Mouse (Mus musculus) testis, adult 2 months (tissue): ENCODE results near the gene Timm23.

Source experiments
- CTCF ChIP-seq: fragments of 200-500 bp; IDR thresholded peaks from 2 replicates; pipeline ENCODE4 v1.5.1; 2012; ENCODE audit warnings: low read depth, mild to moderate bottlenecking, inconsistent platforms, low read length, moderate library complexity; ENCODE audit not compliant: control insufficient read depth, insufficient read depth, insufficient replicate concordance
- POLR2A ChIP-seq: fragments of 200-500 bp; IDR thresholded peaks from 2 replicates; pipeline ENCODE4 v1.6.1; 2012; ENCODE audit warnings: low read depth, mild to moderate bottlenecking, inconsistent platforms, low read length, moderate library complexity; ENCODE audit not compliant: control insufficient read depth

DNA sequence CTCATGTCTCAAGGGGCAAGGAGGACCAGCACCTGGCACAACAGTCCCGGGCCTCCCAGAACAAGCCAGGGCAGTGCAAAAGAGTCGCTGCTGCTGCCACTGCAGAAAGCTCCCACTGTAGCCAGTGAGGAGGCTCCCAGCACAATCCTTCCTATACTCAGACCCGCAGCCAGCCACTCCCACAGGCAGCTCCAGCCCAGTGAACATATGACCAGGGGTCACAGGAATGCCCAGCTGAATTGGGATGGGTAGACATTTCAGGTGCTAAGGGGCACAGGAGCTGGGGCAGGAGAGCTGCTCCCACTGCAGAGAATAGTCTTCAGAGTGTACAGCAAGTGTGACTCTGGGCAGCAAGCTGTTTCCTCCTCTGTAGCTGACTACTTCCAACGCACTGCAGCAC is 56.3 kb downstream of the Timm23 start:
- TF ChIP-seq CTCF = no peak
- TF ChIP-seq POLR2A = no peak
